Comparison of ENCODE assay signal across 17 mouse cellular contexts in the genomic region with DNA sequence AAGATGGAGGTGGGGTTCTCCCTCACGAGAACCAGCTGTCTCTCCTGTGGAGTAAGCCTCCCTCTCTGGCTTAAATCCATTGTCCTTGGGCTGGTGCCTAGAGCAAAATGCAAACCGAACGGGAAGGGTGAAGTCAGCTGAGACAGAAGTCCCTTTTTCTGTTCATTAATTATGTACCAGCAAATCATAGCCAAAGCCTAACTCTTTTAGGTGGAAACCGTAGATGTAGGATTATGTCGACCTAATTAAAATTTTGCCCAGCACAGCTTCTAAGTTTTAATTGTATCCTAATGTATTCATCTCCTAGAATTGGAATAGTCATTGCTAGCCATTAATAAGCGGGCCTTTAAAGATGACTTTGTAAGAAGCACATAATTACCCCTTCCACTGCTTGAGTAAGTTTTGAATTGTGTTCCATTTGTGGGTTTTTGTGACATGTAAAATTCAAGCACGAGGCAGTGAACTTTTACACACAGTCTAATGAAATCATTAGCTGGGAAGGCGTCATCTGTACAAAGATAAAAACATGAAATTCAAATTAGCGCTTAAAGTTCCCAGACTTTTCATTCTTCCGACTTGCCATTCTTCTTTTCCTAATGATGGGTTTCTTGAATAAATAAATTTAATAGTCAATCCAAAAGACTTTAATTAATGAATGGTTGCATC. TPM values are rescaled to one million over a fixed set of nuclear protein-coding genes. Genes with fewer than 3 reads are reported as not detected.
A peak's percentile ranks its signal among the peaks of the same experiment; 100 is the strongest.
DNase-seq lines count a peak whose midpoint lies in the region; ATAC-seq and TF ChIP-seq lines count a peak whose summit lies in the region.
"Had no signal": no experiment of that assay in that cellular context is flagged by ENCODE, and none has a peak within 500 bp of the region (broad histone marks: within the 10 kb centered on the region; RNA-seq: fewer than 3 reads in every experiment).

No protein-coding gene starts in this region.

- 0 out of 2 replicates have a peak overlapping the region, but pooled peaks have one; percentile 50 for H3K27ac ChIP-seq in hindbrain, embryonic 10.5 days
- no peak overlapping the region for H3K27ac ChIP-seq in hindbrain, embryonic 16.5 days (ENCODE audit: low read depth, low read length)
- H3K27ac ChIP-seq in forebrain, embryonic 13.5 days: peak overlapping the region; percentile 78
- peak overlapping the region; percentile 74 for H3K27ac ChIP-seq in midbrain, embryonic 13.5 days
- H3K27ac ChIP-seq in gastrocnemius, adult 2 months: no peak overlapping the region
- H3K27ac ChIP-seq: embryonic facial prominence, embryonic 15.5 days; heart, embryonic 13.5 days had no signal

- H3K4me3 ChIP-seq in hindbrain, embryonic 10.5 days: no peak overlapping the region
- no peak overlapping the region for H3K4me3 ChIP-seq in hindbrain, embryonic 16.5 days (ENCODE audit: low read length)
- no peak overlapping the region for H3K4me3 ChIP-seq in forebrain, embryonic 13.5 days
- H3K4me3 ChIP-seq in midbrain, embryonic 13.5 days (replicated peaks): no peak overlapping the region
- H3K4me3 ChIP-seq in gastrocnemius, adult 2 months: no peak overlapping the region
- H3K4me3 ChIP-seq: embryonic facial prominence, embryonic 15.5 days; heart, embryonic 13.5 days had no signal

- 72% methylated on average over 10 of the region's 10 CpGs for WGBS in hindbrain, embryonic 10.5 days
- WGBS in hindbrain, embryonic 16.5 days: 43% methylated on average over 10 of the region's 10 CpGs
- WGBS in forebrain, embryonic 13.5 days: 13% methylated on average over 10 of the region's 10 CpGs
- 39% methylated on average over 10 of the region's 10 CpGs for WGBS in midbrain, embryonic 13.5 days

- intact Hi-C loops in gastrocnemius, adult 2 months (cut with DNase I): no loop called here

- peaks cover 23% of the 10 kb centered on the region for H3K4me1 ChIP-seq in hindbrain, embryonic 10.5 days (replicated peaks)
- peaks cover 8% of the 10 kb centered on the region for H3K4me1 ChIP-seq in hindbrain, embryonic 16.5 days (ENCODE audit: control insufficient read depth, insufficient read depth, low read depth, low read length)
- H3K4me1 ChIP-seq in forebrain, embryonic 13.5 days: peaks cover 54% of the 10 kb centered on the region
- H3K4me1 ChIP-seq in midbrain, embryonic 13.5 days (replicated peaks): peaks cover 38% of the 10 kb centered on the region

- no peak for DNase-seq in hindbrain, embryonic 10.5 days (ENCODE audit: low spot score)
- peak; percentile 57 for DNase-seq in Muller cell, postnatal 12 days (ENCODE audit: inconsistent ontology term)
- no peak for DNase-seq in gastrocnemius, adult 2 months
- DNase-seq in spleen, adult 12 weeks (ENCODE audit: low spot score): no peak
- DNase-seq: cerebellum, adult 11-12 months; gastrocnemius, postnatal 36 days; heart, postnatal 4 days; kidney, adult 18-20 months; kidney, postnatal 25 days; layer of hippocampus, adult 9-11 months; thymus, postnatal 14 days had no signal

- no peak overlapping the region for H3K9ac ChIP-seq in hindbrain, embryonic 16.5 days (ENCODE audit: low read depth, low read length)
- no peak overlapping the region for H3K9ac ChIP-seq in forebrain, embryonic 13.5 days
- no peak overlapping the region for H3K9ac ChIP-seq in midbrain, embryonic 13.5 days (replicated peaks)
- H3K9ac ChIP-seq: embryonic facial prominence, embryonic 15.5 days; heart, embryonic 13.5 days had no signal

- ATAC-seq in hindbrain, embryonic 16.5 days: no peak
- ATAC-seq in forebrain, embryonic 13.5 days: peak; percentile 68
- no peak for ATAC-seq in midbrain, embryonic 13.5 days

- TF ChIP-seq CTCF in gastrocnemius, adult 2 months (IDR thresholded peaks at IDR 0.05): no peak

- H3K27me3 ChIP-seq in hindbrain, embryonic 10.5 days (ENCODE audit: insufficient read depth, poor library complexity, severe bottlenecking): no peaks in the 10 kb centered on the region
- H3K27me3 ChIP-seq in hindbrain, embryonic 16.5 days (replicated peaks; ENCODE audit: control insufficient read depth, insufficient read depth, low read length): no peaks in the 10 kb centered on the region
- H3K27me3 ChIP-seq in forebrain, embryonic 13.5 days: no peaks in the 10 kb centered on the region
- H3K27me3 ChIP-seq in midbrain, embryonic 13.5 days: no peaks in the 10 kb centered on the region
- H3K27me3 ChIP-seq: embryonic facial prominence, embryonic 15.5 days; heart, embryonic 13.5 days had no signal

- H3K4me2 ChIP-seq in hindbrain, embryonic 16.5 days (ENCODE audit: low read length): no peak overlapping the region
- peak overlapping the region; percentile 12; the same call in 1 of the 2 replicates for H3K4me2 ChIP-seq in forebrain, embryonic 13.5 days
- H3K4me2 ChIP-seq in midbrain, embryonic 13.5 days (replicated peaks): no peak overlapping the region
- H3K4me2 ChIP-seq: embryonic facial prominence, embryonic 15.5 days; heart, embryonic 13.5 days; liver, embryonic 11.5 days had no signal

- H3K36me3 ChIP-seq in hindbrain, embryonic 10.5 days: no peaks in the 10 kb centered on the region
- H3K36me3 ChIP-seq in hindbrain, embryonic 16.5 days (ENCODE audit: control insufficient read depth, insufficient read depth, low read length): no peaks in the 10 kb centered on the region
- no peaks in the 10 kb centered on the region for H3K36me3 ChIP-seq in forebrain, embryonic 13.5 days (ENCODE audit: poor library complexity, severe bottlenecking)
- H3K36me3 ChIP-seq in midbrain, embryonic 13.5 days: no peaks in the 10 kb centered on the region
- H3K36me3 ChIP-seq: embryonic facial prominence, embryonic 15.5 days; heart, embryonic 13.5 days had no signal

- H3K9me3 ChIP-seq in hindbrain, embryonic 10.5 days: no peaks in the 10 kb centered on the region
- H3K9me3 ChIP-seq in hindbrain, embryonic 16.5 days (ENCODE audit: control insufficient read depth, low read length): no peaks in the 10 kb centered on the region
- no peaks in the 10 kb centered on the region for H3K9me3 ChIP-seq in forebrain, embryonic 13.5 days (replicated peaks)
- no peaks in the 10 kb centered on the region for H3K9me3 ChIP-seq in midbrain, embryonic 13.5 days
- H3K9me3 ChIP-seq: embryonic facial prominence, embryonic 15.5 days; heart, embryonic 13.5 days had no signal

RNA-seq across cellular contexts. Expression of gene Lrrc9, which starts 3.9 kb away (rescaled TPM):
- polyA plus RNA-seq in hindbrain, embryonic 10.5 days (2016; fragmentation: Nextera tagmentation; extraction: Ambion mirVana): 0.97 and 2.1 TPM in 2 replicates
- polyA plus RNA-seq in hindbrain, embryonic 16.5 days (2015; fragmentation: Nextera tagmentation; extraction: Ambion mirVana): 3.3 and 3.9 TPM in 2 replicates
- 3.0 and 3.2 TPM in 2 replicates for polyA plus RNA-seq in forebrain, embryonic 13.5 days (2015; fragmentation: Nextera tagmentation; extraction: Ambion mirVana)
- polyA plus RNA-seq in midbrain, embryonic 13.5 days (2015; fragmentation: Nextera tagmentation; extraction: Ambion mirVana): 3.2 and 4.2 TPM in 2 replicates
- total RNA-seq in gastrocnemius, adult 2 months (2021): under 1 TPM in 1 of 2 experiments, not detected in 1; 0.10 TPM

RNA-seq across cellular contexts. Expression of gene Rtn1, which starts 29.0 kb away (rescaled TPM):
- 162 and 390 TPM in 2 replicates for polyA plus RNA-seq in hindbrain, embryonic 10.5 days (2016; fragmentation: Nextera tagmentation; extraction: Ambion mirVana)
- polyA plus RNA-seq in hindbrain, embryonic 16.5 days (2015; fragmentation: Nextera tagmentation; extraction: Ambion mirVana): 3,305 and 3,556 TPM in 2 replicates
- polyA plus RNA-seq in forebrain, embryonic 13.5 days (2015; fragmentation: Nextera tagmentation; extraction: Ambion mirVana): 1,241 and 1,349 TPM in 2 replicates
- polyA plus RNA-seq in midbrain, embryonic 13.5 days (2015; fragmentation: Nextera tagmentation; extraction: Ambion mirVana): 1,917 and 2,038 TPM in 2 replicates
- 1 to 10 TPM; 1.3 to 2.3 TPM for total RNA-seq in gastrocnemius, adult 2 months (2021)

Comparison
In these comparisons a context has a peak if more than half of its experiments do, and no peak if none do; other contexts are left out.
1. H3K27ac ChIP-seq: peak in hindbrain, embryonic 10.5 days (single experiment), forebrain, embryonic 13.5 days (single experiment) and midbrain, embryonic 13.5 days (single experiment); none in hindbrain, embryonic 16.5 days (single experiment) and gastrocnemius, adult 2 months (single experiment).